Mouse (Mus musculus) left cerebral cortex, postnatal 10 days (tissue): ENCODE data around the gene 4930407I10Rik. TPM values are rescaled to one million over a fixed set of nuclear protein-coding genes. Genes with fewer than 3 reads are reported as not detected.
A peak's percentile ranks its signal among the peaks of the same experiment; 100 is the strongest.

Experiments
- DNase-seq, 2 experiments: peaks; one replicate each; pipeline ENCODE4 v3.0.0; 2021 to 2022; ENCODE audit warnings: low spot score in 2 of 2, mixed read lengths in 1 of 2; ENCODE audit errors: extremely low spot score in 1 of 2
- intact Hi-C: fragments of 180-260 bp; cut with DNase I; formaldehyde crosslinking; loops from one replicate; pipeline ENCODE4 v1.15.1; 2025
- total RNA-seq, 2 experiments: library from RNA; stranded (reverse); gene quantifications; 2 replicates each; pipeline ENCODE4 v1.2.3; 2021

Gene 4930407I10Rik
- total RNA-seq, 2 experiments from 2014 or later: not detected

- DNase-seq: peak in 1 of 2 experiments; percentile 58
- intact Hi-C loops: no loop called here
These were observed 12.6 kb upstream of the 4930407I10Rik start for GRCm38 (mm10) chr15:82046246-82046891.

GRCm38 (mm10) chr15:82047080-82047883 lies 11.7 kb upstream of the 4930407I10Rik start, which contains the start of gene Snu13:
TSS of gene Snu13 (minus strand) at chr15:82047598.
- DNase-seq: peak; percentile 91 to 94
- intact Hi-C loops: no loop called here

- intact Hi-C loops: no loop called here
These were observed 6.4 kb upstream of the 4930407I10Rik start for GRCm38 (mm10) chr15:82052544-82052943.

GRCm38 (mm10) chr15:82063909-82064308 lies 5.0 kb downstream of the 4930407I10Rik start:
- intact Hi-C loops: loop anchor here (2.0 kb wide), 1 partner anchor 173 kb away; no protein-coding TSS in a partner anchor

More at GRCm38 (mm10) chr15:82052544-82052943, 6.4 kb upstream of the 4930407I10Rik start:
- DNase-seq: no peak

GRCm38 (mm10) chr15:82065511-82065910 lies 6.6 kb downstream of the 4930407I10Rik start:
- intact Hi-C loops: loop anchor here (2.0 to 5.0 kb wide), 3 partner anchors 42 to 171 kb away; partner anchors contain the start of gene Ccdc134
- DNase-seq: peak; percentile 71 to 74

More at GRCm38 (mm10) chr15:82063909-82064308, 5.0 kb downstream of the 4930407I10Rik start:
- DNase-seq: no peak

GRCm38 (mm10) chr15:82069898-82070297 lies 10.9 kb downstream of the 4930407I10Rik start, which contains the start of gene Mei1:
TSS of gene Mei1 (plus strand) at chr15:82069996.
- peak in 1 of 2 experiments; percentile 24 for DNase-seq
- intact Hi-C loops: loop anchor here (5.0 kb wide), 2 partner anchors 37 to 57 kb away; partner anchors contain the start of gene Ccdc134

- DNase-seq: no peak
- intact Hi-C loops: no loop called here
These were observed 13.0 kb downstream of the 4930407I10Rik start for GRCm38 (mm10) chr15:82071816-82072469.

GRCm38 (mm10) chr15:82073490-82073889 lies 14.5 kb downstream of the 4930407I10Rik start:
- intact Hi-C loops: no loop called here
- DNase-seq: no peak

GRCm38 (mm10) chr15:82079883-82080282 lies 20.9 kb downstream of the 4930407I10Rik start:
- DNase-seq: no peak
- intact Hi-C loops: no loop called here

GRCm38 (mm10) chr15:82081161-82081560 lies 22.2 kb downstream of the 4930407I10Rik start:
- intact Hi-C loops: no loop called here

GRCm38 (mm10) chr15:82085606-82086005 lies 26.7 kb downstream of the 4930407I10Rik start:
- intact Hi-C loops: no loop called here
- no peak for DNase-seq

More at GRCm38 (mm10) chr15:82081161-82081560, 22.2 kb downstream of the 4930407I10Rik start:
- DNase-seq: peak in 1 of 2 experiments; percentile 47

- intact Hi-C loops: no loop called here
- no peak for DNase-seq
These were observed 27.2 kb downstream of the 4930407I10Rik start for GRCm38 (mm10) chr15:82086131-82086530.

- intact Hi-C loops: no loop called here
- DNase-seq: no peak
These were observed 28.3 kb downstream of the 4930407I10Rik start for GRCm38 (mm10) chr15:82087266-82087665.

GRCm38 (mm10) chr15:82091061-82091460 lies 32.1 kb downstream of the 4930407I10Rik start:
- DNase-seq: no peak
- intact Hi-C loops: no loop called here

GRCm38 (mm10) chr15:82106953-82107555 lies 48.1 kb downstream of the 4930407I10Rik start:
- intact Hi-C loops: loop anchor here (5.0 kb wide), 1 partner anchor 40 kb away; the partner anchor contains the start of gene Mei1
- peak in 1 of 2 experiments; percentile 65 for DNase-seq
